Mouse (Mus musculus) bone marrow macrophage, adult 2 months (primary cell): ENCODE data around the gene Adamts16.

ENCODE experiments used
- CTCF ChIP-seq: IDR thresholded peaks from 2 replicates; pipeline ENCODE4 v1.5.1; 2012; ENCODE audit warnings: low read depth, mild to moderate bottlenecking, low read length, moderate library complexity
- POLR2A ChIP-seq: IDR thresholded peaks from 2 replicates; pipeline ENCODE4 v1.6.1; 2012; ENCODE audit warnings: mild to moderate bottlenecking, low read depth, low read length, borderline replicate concordance

DNA sequence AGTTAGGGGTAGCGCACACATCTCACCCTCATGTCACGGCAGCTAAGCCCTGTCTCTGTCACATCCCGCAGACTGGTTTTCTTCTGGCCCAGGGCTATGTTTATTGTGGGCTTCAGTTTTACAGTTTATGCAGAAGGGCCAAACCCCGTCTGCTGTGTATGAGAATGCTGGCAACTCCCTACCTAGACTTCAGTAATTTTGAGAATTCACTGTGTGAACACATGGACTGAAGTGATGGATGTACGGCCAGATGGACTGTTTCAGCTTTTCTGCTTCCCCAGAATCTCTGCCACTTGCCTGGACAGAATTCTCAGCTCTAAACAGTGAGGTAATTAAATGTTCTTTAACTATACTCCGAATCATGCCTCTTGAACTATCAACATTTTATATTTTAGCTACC, 70.5 kb downstream of the Adamts16 start:
- TF ChIP-seq POLR2A (no peak), CTCF (no peak)
